Mouse (Mus musculus): ENCODE data around the gene Tap1.

Tap1 gene

DNA sequence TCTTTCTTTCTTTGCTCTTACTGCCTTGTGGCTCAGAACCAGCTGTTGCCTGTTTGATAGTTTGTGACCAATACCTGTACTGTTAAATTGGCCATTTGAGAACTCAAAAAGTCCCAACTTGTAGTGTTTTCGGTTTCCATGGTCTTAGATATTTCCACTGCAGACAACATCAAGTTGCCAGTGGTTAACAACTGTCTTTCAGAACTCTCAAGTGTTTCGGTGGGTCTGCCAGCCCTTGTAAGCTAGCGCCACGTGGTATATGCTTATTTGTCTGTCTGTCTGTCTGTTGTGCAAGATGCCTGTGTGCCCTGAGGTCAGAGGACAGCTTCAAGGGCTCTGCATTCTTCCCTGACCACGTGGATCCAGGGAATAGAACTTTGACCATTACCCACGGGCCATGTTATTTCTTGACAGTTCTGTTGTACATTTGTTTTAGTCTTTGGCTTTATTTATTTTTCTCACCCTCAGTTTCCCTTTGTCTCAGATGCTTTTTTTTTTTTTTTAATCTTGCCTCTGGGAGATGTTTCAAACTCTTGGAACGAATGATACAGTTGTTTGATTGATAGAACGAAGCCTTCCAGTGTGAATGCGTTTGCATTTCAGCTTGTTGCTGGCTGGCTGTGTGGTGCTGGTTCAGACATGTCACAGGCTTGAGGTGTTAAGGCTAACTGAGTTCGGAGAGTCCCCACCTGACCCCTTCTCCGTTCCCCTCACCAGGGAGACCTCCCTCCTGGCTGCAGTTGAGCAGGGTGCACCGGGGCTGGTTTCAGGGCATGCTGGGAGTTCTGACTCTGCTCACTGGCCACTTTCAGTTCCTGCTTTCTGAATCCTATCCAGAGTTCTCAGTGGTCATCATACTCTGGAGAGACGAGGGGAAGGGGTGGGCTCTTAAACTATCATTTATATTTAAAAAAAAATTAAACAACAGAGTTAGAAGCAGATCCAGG lies 7.2 kb upstream of the Tap1 start:
- DNase-seq, result no peak

DNA sequence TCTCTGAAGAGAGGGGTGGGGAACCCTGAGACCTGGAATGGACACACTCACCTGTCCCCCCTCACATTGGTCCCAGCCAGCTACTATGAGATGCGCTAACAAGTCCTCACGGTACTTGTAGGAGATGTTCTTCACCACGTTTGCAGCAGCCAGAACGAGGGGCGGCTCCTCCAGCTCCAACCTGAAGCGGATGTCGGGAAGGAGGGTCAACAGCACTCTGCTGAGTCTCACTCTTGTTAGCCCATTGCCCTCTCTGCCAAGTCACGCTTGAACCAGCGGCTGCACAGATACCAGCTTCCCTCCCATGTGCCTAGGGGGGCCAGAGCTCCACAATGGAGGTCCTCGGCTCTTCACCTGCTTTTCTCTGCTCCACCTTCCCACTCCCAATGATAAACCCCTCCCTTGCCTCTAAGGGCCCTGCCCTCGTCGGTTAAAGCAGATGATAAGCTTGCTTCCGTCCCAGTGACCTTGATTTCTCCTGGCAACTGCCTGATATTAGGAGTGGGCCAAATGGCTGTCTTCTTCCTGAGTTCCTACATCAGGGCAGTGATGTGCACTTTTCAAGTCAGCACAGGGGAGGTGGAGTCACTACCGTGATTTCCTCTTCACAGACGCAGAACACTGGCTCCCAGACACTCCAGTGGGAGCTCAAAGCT lies 3.7 kb upstream of the Tap1 start:
- peak in 1 of 2 experiments; percentile 1 for DNase-seq

DNA sequence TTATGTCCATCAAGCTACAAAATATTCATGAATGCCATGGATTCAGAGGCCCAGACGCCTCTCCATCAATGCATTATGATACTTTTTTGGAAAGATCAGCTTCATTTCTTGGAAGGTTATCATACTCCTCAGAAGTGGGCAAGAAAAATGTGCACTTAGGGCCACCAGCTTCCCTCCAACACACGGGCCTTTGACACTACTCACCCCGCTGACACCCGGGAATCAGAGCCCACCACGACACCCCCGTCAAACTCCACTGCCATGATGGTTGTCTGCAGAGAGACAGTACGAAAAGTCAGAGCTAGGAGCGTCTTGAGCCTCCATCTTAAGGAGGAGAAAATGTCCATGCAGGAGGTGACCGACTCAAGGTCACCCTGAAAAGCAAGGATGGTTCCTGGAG lies 1.8 kb upstream of the Tap1 start:
- DNase-seq, result no peak

DNA sequence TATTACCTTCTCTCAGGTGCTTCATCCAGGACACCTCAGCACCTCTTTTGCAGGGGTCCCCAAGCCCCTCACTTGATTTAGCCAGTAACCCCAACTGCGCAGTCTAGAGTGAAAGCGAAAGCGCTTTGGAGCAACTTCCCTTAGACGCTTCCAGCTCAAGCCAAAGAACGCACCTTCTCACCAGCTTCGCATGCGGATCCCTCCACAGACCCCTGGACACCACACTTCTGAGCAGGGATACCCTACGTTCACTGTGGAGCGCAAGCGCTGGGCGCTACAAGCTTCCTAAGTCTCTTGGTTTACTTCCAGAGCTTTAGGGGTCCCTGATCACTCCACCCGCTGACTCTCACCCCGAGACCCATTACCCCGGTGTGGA lies 480 bp upstream of the Tap1 start:
- DNase-seq, result no peak

DNA sequence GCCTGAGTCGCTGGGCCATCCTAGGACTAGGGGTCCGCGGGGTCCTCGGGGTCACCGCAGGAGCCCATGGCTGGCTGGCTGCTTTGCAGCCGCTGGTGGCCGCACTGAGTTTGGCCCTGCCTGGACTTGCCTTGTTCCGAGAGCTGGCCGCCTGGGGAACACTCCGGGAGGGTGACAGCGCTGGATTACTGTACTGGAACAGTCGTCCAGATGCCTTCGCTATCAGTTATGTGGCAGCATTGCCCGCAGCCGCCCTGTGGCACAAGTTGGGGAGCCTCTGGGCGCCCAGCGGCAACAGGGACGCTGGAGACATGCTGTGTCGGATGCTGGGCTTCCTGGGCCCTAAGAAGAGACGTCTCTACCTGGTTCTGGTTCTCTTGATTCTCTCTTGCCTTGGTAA lies 657 bp downstream of the Tap1 start:
- DNase-seq, result peak in 1 of 2 experiments; percentile 47

DNA sequence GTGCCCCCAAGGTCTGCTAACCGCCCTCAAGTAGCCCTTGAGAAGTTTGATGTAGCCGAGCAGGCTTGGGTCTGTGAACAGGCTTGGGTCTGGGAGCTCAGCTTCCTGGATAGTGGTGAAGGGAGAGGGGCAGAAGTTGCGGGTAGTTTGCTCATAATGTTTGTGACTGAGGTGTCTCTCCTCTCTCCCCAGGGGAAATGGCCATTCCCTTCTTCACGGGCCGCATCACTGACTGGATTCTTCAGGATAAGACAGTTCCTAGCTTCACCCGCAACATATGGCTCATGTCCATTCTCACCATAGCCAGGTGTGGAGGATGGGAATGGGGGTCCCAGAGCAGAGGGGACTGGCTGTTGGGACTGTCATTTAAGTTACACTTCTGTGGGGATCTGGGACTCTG lies 1.6 kb downstream of the Tap1 start:
- DNase-seq, result no peak

DNA sequence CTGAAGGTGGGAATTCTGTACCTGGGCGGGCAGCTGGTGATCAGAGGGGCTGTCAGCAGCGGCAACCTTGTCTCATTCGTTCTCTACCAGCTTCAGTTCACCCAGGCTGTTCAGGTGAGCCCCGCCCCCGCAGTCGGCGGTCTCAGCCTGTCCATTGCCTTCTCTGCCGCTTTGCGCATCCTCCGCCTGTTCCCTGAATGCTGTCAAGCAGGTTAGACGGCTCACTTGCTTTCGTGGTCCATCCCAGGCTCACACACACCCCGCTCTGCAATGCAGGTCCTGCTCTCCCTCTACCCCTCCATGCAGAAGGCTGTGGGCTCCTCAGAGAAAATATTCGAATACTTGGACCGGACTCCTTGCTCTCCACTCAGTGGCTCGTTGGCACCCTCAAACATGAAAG lies 5.5 kb downstream of the Tap1 start:
- no peak for DNase-seq

DNA sequence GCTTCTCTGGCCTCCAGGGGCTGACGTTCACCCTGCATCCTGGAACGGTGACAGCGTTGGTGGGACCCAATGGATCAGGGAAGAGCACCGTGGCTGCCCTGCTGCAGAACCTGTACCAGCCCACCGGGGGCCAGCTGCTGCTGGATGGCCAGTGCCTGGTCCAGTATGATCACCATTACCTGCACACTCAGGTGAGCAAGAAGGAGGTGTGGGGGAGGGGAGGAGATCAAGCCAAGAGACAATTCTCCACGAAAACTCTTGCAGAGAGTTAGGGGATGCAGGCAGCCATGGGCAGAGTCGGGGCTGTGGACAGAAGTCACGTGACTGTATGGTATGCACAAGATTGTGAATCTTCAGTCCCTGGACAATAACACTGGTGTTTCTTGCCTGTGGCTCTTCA lies 6.1 kb downstream of the Tap1 start:
- no peak for DNase-seq

DNA sequence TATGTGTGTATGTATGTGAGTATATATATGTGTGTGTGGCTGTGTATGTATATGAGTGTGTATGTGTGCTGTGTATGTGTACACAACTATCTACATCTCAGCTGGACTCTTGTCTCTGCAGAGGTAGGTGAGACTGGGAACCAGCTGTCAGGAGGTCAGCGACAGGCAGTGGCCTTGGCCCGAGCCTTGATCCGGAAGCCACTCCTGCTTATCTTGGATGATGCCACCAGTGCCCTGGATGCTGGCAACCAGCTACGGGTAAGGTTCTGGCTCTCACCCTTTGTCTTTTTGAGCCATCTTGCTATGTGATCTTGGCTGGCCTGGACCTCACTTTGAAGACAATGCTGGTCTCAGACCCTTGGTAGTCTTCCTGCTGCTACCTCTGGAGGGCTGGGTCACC lies 7.4 kb downstream of the Tap1 start:
- DNase-seq, result no peak

DNA sequence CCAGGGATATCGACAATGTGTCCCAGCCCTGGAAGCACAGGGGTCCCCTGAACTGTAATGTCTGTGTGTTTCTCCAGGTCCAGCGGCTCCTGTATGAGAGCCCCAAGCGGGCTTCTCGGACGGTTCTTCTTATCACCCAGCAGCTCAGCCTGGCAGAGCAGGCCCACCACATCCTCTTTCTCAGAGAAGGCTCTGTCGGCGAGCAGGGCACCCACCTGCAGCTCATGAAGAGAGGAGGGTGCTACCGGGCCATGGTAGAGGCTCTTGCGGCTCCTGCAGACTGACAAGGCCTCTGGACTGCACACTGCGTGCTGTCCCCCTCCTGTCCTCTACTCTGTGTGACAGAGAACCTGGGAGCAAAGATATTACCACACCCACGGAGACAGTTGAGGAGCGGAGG lies 9.1 kb downstream of the Tap1 start:
- DNase-seq, result peak; percentile 64 to 71

DNA sequence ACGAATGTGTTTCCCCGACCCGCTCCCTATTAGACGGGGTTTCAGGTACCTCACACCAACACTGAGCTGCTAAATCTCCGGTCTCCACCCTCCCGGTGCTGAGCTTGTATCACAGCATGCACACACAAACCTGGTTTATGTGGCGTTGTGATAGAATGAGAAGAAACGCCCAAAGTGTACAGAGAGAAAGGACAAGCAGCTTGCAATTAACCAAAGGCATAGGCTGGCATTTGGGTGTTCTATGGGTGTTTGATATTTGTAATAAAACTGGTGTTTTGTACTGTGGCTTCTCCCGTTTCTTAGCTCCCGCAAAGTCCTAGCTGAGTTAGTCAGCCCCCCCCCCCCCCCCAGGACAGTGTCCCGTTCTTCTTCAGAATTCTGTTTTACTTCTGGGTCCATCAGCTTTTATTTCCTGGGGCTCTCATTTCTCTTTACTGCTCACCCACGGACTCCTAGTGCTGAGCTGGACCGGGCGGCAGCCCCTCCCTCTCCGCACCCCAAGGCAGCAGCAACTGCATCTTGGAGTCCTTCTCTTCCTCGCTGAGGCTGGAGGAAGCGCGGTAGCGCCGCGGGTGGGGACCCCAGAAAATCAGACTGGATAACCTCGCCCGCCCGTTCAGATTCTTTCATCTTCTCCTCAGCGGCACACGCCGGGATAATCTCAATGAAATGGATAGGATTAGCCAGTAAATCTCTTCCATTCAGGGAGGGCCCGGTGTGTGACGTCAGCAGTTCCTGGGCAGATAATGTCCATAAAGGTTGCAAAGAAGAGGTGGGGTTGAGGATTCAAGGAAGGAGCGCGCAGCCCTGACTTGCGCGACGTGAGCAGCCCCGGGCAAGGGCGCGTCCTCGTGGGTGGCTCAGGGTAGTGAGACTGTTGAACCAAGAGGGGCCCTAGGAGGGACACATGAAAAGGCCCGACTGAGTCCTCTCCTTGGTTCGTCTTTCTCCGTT lies 9.9 kb downstream of the Tap1 start, which contains the start of gene Psmb8:
Psmb8 (plus strand) TSS at position 781 of the 954 bp plus-strand sequence.
- peak; percentile 80 to 88 for DNase-seq

DNA sequence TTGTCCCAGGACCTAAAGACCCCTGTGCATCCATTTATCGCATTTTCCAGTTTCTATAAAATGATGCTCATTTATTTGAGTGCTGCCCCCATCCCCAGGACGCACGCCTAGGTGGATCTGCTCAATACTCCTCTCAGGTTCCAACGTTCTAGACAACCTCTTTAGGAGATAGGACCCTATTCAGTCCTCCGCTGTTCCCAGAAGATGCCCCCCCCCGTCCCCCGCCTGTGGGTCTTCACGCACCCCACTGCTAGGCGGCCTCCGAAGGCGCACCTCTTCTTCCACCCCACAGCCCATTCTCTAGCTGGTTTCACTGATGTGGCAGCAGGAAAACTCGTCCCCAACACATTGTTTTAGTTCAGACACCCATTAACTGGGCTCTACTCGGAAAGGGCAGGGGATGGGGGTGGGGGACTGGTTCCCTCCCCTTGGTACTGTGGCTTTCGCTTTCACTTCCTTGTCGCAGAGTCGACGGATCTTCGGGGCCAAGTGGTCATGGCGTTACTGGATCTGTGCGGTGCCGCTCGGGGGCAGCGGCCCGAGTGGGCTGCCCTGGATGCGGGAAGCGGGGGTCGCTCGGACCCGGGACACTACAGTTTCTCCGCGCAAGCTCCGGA lies 10.7 kb downstream of the Tap1 start:
- peak; percentile 76 to 81 for DNase-seq

DNA sequence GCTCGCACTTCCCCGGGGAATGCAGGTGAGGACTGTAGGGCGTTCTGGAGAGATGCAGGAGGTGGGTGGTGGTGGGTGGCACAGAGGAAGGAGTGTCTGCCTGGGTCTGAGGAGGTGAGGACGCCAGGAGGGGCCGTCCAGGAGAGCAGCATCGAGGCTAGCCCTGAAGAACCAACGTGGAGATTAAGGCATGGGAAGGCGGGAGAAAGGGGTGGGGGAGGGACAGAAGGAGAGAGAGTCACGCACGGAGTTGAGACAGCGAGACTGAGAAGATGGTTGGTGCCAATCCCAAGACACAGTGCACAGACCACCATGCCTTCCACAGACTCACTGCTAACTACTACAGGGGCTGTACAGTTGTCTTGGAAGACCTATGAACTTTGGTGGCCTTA lies 11.2 kb downstream of the Tap1 start:
- DNase-seq, result no peak

DNA sequence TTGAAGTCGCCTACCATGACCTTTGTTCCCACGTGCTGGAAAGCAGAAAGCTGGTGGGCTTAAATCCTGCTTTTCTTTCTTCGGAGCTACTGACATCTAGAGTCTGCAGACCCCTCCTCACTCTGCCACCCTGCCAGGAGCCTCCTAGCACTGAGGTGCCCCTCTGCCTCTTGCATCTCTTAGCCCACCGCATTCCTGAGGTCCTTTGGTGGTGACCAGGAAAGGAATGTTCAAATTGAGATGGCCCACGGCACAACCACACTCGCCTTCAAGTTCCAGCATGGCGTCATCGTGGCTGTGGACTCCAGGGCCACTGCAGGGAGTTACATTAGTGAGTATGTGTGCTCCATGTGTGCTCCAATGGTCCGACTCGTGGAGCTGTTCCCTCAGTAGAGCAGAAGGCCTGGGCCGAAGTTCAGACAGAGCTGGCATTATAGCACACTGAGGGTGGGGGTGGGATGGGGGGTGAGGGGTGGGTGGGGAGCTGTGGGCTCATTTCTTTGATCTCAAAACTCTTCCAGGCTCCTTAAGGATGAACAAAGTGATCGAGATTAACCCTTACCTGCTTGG lies 11.8 kb downstream of the Tap1 start:
- no peak for DNase-seq

DNA sequence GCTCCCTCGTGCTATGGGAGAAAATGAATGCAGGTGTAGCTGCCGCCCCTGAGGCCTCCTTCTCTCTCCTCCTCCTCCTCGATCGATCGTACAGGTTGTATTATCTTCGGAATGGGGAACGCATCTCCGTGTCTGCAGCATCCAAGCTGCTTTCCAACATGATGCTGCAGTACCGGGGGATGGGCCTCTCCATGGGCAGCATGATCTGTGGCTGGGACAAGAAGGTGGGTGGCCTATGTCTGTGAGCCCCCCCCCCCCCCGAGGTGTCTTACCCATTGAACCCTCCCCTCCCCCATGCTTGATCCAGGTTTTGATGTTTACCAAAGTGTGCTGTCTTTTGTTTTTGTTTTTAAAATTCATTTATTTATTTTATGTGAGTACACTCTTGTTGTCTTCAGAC lies 12.7 kb downstream of the Tap1 start:
- DNase-seq, result no peak

DNA sequence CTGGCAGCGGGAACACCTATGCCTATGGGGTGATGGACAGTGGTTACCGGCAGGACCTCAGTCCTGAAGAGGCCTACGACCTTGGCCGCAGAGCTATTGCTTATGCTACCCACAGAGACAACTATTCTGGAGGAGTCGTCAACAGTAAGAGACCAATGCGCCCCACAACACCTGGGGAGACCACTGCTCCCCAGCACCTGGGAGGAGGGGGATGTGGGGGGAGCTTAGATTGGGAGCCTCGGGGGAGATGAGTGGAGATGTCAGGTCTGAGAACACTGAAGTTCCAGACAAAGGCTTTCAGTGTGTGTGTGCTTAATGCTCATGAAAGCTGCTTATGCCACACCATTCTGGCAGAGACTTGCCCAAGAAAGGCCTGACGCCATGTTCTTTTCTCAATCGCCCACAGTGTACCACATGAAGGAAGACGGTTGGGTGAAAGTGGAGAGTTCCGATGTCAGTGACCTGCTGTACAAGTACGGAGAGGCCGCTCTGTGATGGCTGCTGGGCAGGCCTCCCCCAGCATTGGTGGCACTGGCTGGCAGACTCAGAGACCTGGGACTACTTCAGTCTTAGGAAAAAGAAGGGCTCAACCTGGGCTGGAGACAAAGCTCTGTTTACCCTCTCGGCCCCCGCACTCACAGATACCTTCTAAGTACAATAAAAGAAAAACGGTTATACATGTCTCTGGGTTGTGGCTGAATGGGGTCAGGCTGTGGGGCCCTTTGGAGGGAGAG lies 13.6 kb downstream of the Tap1 start:
- DNase-seq, result no peak

DNA sequence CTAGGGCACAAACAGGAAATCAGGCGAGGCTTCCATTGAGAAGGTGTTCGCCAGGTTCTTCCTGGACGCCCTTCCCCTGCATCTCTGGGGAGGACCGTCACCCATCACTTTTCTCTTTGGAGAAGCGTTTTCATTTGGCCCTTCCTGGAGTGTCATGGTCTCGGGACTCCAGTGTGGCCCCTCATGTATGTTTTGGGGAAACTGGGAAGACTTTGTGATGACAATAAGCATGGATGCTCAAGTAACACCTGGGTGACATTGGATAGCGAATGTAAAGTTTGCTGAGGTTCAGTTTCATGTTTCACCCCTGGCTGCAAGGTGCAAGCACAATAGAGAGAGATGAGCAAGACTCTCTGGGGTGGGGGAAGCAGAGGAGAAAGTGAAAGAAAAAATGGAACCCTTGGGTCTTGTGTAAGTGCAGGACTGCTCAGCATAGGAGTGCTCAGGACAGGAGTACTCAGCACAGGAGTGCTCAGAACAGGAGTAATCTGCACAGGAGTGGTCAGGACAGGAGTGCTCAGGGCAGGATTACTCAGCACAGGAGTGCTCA lies 14.2 kb downstream of the Tap1 start:
- no peak for DNase-seq

DNA sequence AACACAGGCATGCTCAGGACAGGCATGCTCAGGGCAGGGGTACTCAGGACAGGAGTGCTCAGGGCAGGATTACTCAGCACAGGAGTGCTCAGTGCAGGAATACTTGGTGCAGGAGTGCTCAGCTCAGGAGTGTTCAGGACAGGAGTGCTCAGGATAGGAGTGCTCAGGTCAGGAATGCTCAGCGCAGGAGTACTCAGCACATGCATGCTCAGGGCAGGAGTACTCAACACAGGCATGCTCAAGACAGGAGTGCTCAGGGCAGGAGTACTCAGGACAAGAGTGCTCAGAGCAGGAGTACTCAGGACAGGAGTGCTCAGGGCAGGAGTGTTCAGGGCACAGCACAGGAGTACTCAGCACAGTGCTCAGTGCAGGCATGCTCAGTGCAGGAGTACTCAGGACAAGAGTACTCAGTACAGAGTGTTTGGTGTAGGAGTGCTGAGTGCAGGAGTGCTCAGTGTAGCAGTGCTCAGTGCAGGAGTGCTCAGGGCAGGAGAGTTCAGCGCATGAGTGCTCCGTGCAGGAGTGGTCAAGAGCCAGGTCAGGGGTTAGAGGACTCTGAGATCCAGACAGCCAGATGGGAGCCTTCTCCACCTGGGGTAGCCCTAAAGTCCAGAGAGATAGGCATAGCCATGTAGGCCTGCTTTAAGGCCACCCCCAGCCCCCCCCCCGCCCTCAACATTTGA lies 15.5 kb downstream of the Tap1 start:
- no peak for DNase-seq

DNA sequence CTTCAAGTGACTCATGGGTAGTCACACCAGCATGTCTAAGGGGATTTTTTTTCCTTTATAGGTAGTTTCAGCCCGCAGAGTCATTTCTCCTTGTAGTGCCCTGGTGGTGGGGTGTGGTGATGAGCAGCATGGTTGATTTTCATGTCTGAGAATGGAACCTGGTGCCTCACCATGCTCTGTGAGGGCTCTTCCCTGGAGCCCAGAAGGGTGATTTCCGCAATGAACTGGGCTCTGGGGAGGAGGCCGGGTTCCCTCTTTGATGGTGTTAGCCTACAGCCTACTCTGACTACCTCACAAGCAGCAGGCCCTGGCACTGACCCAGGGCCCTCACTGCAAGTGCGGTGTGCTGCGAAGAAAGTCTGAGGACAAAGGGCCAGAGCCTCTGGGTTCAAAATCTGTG lies 16.1 kb downstream of the Tap1 start, which contains the start of gene Tap2:
Tap2 (plus strand) TSS at position 84 of the 400 bp plus-strand sequence.
- DNase-seq, result no peak

DNA sequence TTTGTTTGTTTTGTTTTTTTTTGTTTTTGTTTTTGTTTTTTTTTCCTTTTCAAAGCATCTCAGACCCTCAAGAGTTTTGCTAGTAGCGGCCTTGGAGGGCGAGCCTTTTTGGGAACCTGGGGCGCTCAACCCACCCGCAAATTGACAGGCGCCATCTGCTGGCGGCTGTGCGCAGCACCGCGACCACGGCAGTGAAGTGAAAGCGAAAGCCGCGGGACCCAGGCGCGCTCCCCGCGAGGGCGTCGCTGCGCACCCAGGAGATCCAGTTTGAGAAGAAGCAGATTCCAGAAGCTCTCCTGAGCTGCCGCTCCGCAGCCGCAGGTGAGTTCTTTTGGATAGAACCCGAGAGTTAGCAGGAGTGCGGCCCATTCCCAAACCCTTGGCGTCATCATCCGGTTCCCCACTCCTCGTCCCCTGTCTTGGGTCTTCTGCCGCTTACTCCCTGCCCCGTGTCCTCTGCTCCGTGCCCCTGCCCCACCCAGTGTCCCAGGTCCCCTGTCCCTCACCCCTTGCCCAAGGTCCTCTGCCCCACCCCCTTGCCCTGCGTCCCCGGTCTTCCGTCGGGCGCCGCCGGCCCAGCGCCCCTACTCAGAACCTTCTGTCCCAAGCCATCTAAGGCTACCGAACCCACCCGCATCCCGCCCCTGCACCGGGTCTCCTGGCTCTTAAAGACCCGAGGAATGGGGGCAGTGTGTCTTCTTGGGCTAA lies 17.1 kb downstream of the Tap1 start:
- peak; percentile 88 to 94 for DNase-seq

All from spleen, adult 18-20 months (tissue).